Mouse (Mus musculus): ENCODE results near the gene Pdcd6. TPM values are rescaled to one million over a fixed set of nuclear protein-coding genes. Genes with fewer than 3 reads are reported as not detected.

The Pdcd6 gene
- polyA plus RNA-seq (2015; fragmentation: Nextera tagmentation; extraction: Ambion mirVana) = 154 and 159 TPM in 2 replicates

- Histone ChIP-seq H3K9me3 (replicated peaks) (no peaks in the 10 kb centered on the region), H3K4me1 (0 out of 2 replicates have a peak, but pooled peaks cover 9% of the 10 kb centered on the region), H3K27me3 (no peaks in the 10 kb centered on the region), H3K36me3 (peaks cover 25% of the 10 kb centered on the region), H3K4me2 (replicated peaks) (peak within 1 kb of the TSS; percentile 70), H3K9ac (peak within 1 kb of the TSS; percentile 95), H3K27ac (replicated peaks) (peak within 1 kb of the TSS; percentile 86), H3K4me3 (replicated peaks) (peak within 1 kb of the TSS; percentile 92)
- peak; percentile 98 for ATAC-seq (ENCODE audit: insufficient number of reproducible peaks, low FRiP score, low TSS enrichment, low read depth)
- WGBS = 1% methylated on average over 36 of the region's 36 CpGs
Measured at GRCm38 (mm10) chr13:74317170-74317849, at the start of gene Pdcd6. Gene Pdcd6 (minus strand): TSS chr13:74317580.

- H3K4me3 ChIP-seq (replicated peaks) = no peak within 1 kb of the TSS
- H3K27ac ChIP-seq (replicated peaks) = no peak within 1 kb of the TSS
- no peak within 1 kb of the TSS for H3K9ac ChIP-seq
- H3K27me3 ChIP-seq = no peaks in the 10 kb centered on the region
- WGBS = 76% methylated on average over 8 of the region's 8 CpGs
- peak; percentile 68; the same call in 1 of the 2 replicates for ATAC-seq (ENCODE audit: insufficient number of reproducible peaks, low FRiP score, low TSS enrichment, low read depth)
- H3K4me2 ChIP-seq (replicated peaks) = no peak within 1 kb of the TSS
- H3K9me3 ChIP-seq (replicated peaks) = no peaks in the 10 kb centered on the region
- H3K36me3 ChIP-seq = peaks cover 20% of the 10 kb centered on the region
- H3K4me1 ChIP-seq = peaks cover 3% of the 10 kb centered on the region; the same call in 1 of the 2 replicates
Measured at GRCm38 (mm10) chr13:74363859-74364235, 46.5 kb upstream of the Pdcd6 start, which contains the start of gene Lrrc14b. Gene Lrrc14b (minus strand): TSS chr13:74364005.

DNA sequence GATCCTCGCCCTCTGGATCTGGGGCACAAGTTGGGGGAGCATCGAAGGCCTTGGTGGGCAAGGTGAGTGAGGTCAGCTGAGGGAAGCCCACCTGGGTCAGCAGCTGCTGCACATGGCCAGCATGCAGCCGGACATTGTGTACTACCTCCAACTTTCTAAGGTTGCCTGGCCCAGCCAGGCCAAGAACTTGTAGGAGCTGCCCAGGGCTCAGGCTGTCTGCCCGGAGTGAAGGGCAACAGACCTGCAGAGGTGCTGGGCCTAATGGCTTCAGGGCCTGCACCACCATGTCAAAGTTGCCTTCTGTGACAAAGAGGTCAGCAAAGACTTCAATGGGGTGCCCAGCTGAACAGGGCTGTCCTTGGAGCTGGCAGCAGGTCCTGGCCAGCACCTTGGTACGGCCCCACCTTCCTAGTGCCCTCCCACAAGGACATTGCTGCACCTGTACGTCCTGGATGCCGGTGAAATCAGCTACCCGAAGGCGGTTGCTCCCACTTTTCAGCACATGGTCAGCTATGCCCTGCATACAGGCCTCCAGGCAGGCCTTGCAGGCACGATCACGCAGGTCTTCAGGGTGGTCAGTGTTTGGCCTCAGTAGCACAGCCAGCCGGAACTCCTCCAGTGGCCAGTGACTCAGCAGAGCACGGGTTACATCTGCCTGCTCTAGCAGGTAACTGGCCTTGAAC lies 45.9 kb upstream of the Pdcd6 start:
- no peak for ATAC-seq (ENCODE audit: insufficient number of reproducible peaks, low FRiP score, low TSS enrichment, low read depth)

DNA sequence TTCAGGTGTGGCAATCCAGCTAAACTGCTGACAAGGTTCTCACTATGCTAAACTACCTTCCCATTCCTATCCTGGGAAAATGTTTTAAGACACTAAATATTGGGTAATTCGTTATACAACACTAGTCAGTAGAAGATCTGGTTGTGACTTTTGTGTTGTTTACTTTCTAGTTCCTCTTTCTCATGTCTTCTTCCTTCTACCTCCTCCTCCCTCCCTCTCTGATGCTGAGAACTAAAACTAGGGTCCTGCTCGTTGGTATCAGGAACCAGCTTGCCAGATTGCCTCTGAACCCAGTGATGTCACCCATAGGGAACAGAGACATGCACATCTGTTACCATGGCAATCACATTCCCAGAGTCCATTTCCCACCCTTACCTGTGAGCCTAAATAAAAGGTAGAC lies 44.8 kb upstream of the Pdcd6 start:
- H3K36me3 ChIP-seq = peaks cover 28% of the 10 kb centered on the region
- no peak for ATAC-seq (ENCODE audit: insufficient number of reproducible peaks, low FRiP score, low TSS enrichment, low read depth)
- no peak overlapping the region for H3K27ac ChIP-seq (replicated peaks)
- 77% methylated on average over 2 of the region's 2 CpGs for WGBS
- peaks cover 3% of the 10 kb centered on the region; the same call in 1 of the 2 replicates for H3K4me1 ChIP-seq
- H3K4me3 ChIP-seq (replicated peaks) = no peak overlapping the region
- H3K9me3 ChIP-seq (replicated peaks) = no peaks in the 10 kb centered on the region
- H3K4me2 ChIP-seq (replicated peaks) = no peak overlapping the region
- no peak overlapping the region for H3K9ac ChIP-seq
- no peaks in the 10 kb centered on the region for H3K27me3 ChIP-seq

More for the DNA sequence above, 45.9 kb upstream of the Pdcd6 start:
- H3K27ac ChIP-seq (replicated peaks) = no peak overlapping the region
- H3K27me3 ChIP-seq = no peaks in the 10 kb centered on the region
- no peak overlapping the region for H3K4me3 ChIP-seq (replicated peaks)
- H3K9ac ChIP-seq = no peak overlapping the region
- peaks cover 3% of the 10 kb centered on the region; the same call in 1 of the 2 replicates for H3K4me1 ChIP-seq
- no peak overlapping the region for H3K4me2 ChIP-seq (replicated peaks)
- peaks cover 24% of the 10 kb centered on the region for H3K36me3 ChIP-seq
- H3K9me3 ChIP-seq (replicated peaks) = no peaks in the 10 kb centered on the region
- WGBS = 92% methylated on average over 13 of the region's 13 CpGs

GRCm38 (mm10) chr13:74356491-74356890 lies 39.1 kb upstream of the Pdcd6 start:
- Histone ChIP-seq H3K4me2 (replicated peaks) (no peak overlapping the region), H3K9ac (no peak overlapping the region), H3K27ac (replicated peaks) (no peak overlapping the region), H3K27me3 (no peaks in the 10 kb centered on the region), H3K4me1 (no peaks in the 10 kb centered on the region), H3K4me3 (replicated peaks) (no peak overlapping the region), H3K9me3 (replicated peaks) (no peaks in the 10 kb centered on the region), H3K36me3 (peaks cover 49% of the 10 kb centered on the region)
- 97% methylated on average over 13 of the region's 13 CpGs for WGBS
- ATAC-seq (ENCODE audit: insufficient number of reproducible peaks, low FRiP score, low TSS enrichment, low read depth) = no peak

- Histone ChIP-seq H3K27ac (replicated peaks) (peak overlapping the region; percentile 86), H3K36me3 (peaks cover 5% of the 10 kb centered on the region), H3K4me2 (replicated peaks) (peak overlapping the region; percentile 52), H3K4me1 (peaks cover 15% of the 10 kb centered on the region), H3K9ac (peak overlapping the region; percentile 87), H3K9me3 (replicated peaks) (no peaks in the 10 kb centered on the region), H3K27me3 (no peaks in the 10 kb centered on the region), H3K4me3 (replicated peaks) (peak overlapping the region; percentile 82)
- ATAC-seq (ENCODE audit: insufficient number of reproducible peaks, low FRiP score, low TSS enrichment, low read depth) = no peak
- WGBS = 1% methylated on average over 15 of the region's 15 CpGs
Measured at GRCm38 (mm10) chr13:74350435-74350906, 33.1 kb upstream of the Pdcd6 start.

DNA sequence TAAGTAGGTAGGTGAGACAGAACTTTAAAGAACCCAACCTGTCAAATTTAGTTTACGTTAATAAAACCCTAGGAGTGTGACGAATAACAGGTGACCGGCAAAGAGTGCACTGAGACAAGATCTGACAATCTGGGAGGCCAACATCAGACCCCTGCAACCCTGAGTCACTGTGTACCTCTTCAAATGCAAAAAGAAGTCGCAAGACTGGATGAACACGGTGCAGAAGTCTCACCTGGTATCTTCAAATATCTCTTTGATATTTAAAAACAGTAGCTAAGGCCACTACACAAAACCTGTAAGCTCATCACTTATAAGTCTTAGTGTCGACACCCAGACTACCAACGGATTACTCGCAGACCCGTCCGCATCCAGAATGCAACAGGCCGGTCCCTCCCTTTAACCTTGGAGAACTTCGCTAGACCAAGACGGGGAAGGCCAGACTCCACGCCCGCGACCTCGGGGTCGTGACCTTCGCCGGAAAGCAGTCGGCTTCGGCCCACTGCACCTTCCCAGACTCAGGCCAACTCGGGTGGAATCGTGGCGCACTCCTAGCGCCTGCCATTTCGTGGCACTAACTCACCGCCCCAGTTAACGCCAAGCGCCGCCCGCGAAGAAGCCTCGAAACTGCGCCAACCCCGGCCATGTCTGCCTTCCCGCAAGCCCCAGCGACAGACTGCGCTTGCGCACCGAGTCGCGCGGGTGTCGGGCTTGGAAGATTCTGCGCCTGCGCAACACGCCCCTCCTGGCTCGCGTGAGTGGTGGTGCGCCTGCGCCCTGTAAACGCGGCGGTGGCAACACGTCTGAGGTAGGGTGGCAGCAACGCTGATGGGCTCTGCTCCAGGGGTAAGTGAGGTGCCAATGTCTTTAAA lies 32.4 kb upstream of the Pdcd6 start, which contains the start of the genes Sdha and Ccdc127:
Gene Sdha, minus strand, starts transcription at position 715 of the 869 bp plus-strand sequence.
Gene Ccdc127, plus strand, starts transcription at position 744 of the 869 bp plus-strand sequence.
- no peaks in the 10 kb centered on the region for H3K27me3 ChIP-seq
- peak within 1 kb of the TSS; percentile 87 for H3K9ac ChIP-seq
- 1% methylated on average over 57 of the region's 57 CpGs for WGBS
- peak within 1 kb of the TSS; percentile 52 for H3K4me2 ChIP-seq (replicated peaks)
- H3K27ac ChIP-seq (replicated peaks) = peak within 1 kb of the TSS; percentile 86
- peak within 1 kb of the TSS; percentile 82 for H3K4me3 ChIP-seq (replicated peaks)
- peak; percentile 97 for ATAC-seq (ENCODE audit: insufficient number of reproducible peaks, low FRiP score, low TSS enrichment, low read depth)
- peaks cover 5% of the 10 kb centered on the region; the same call in 1 of the 2 replicates for H3K36me3 ChIP-seq
- peaks cover 15% of the 10 kb centered on the region for H3K4me1 ChIP-seq
- H3K9me3 ChIP-seq (replicated peaks) = no peaks in the 10 kb centered on the region

DNA sequence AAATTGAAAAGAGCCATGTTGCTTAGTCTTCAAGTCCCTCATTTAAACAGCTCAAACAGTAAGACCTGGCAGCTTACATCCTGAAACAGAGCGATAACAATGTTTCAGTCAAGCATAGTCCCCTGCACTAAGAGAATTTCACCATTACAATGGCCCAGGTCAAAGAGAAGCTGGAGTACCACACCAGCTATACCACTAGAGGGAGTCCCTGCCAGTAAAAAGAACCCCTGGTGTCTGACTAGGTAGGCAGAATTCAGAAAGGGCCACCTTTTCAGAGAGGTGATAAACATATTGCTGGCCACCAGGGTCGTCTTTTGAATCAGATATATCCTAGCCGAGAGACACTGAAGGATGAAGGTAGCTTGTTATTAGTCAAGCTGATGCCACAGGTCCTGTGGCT lies 23.7 kb upstream of the Pdcd6 start:
- no peak overlapping the region for H3K27ac ChIP-seq (replicated peaks)
- no peaks in the 10 kb centered on the region for H3K4me1 ChIP-seq
- 54% methylated on average over 3 of the region's 3 CpGs for WGBS
- no peak overlapping the region for H3K9ac ChIP-seq
- H3K36me3 ChIP-seq = peaks cover 49% of the 10 kb centered on the region
- no peak overlapping the region for H3K4me2 ChIP-seq (replicated peaks)
- no peak for ATAC-seq (ENCODE audit: insufficient number of reproducible peaks, low FRiP score, low TSS enrichment, low read depth)
- no peaks in the 10 kb centered on the region for H3K9me3 ChIP-seq (replicated peaks)
- H3K27me3 ChIP-seq = no peaks in the 10 kb centered on the region
- no peak overlapping the region for H3K4me3 ChIP-seq (replicated peaks)

GRCm38 (mm10) chr13:74329321-74329720 lies 11.9 kb upstream of the Pdcd6 start:
- Histone ChIP-seq H3K36me3 (peaks cover 72% of the 10 kb centered on the region), H3K4me2 (replicated peaks) (no peak overlapping the region)

GRCm38 (mm10) chr13:74316789-74317169 lies 601 bp downstream of the Pdcd6 start:
- H3K27me3 ChIP-seq = no peaks in the 10 kb centered on the region
- H3K27ac ChIP-seq (replicated peaks) = peak overlapping the region; percentile 86
- peak overlapping the region; percentile 95 for H3K9ac ChIP-seq
- H3K4me2 ChIP-seq (replicated peaks) = peak overlapping the region; percentile 70
- no peak; the same call in 1 of the 2 replicates for ATAC-seq (ENCODE audit: insufficient number of reproducible peaks, low FRiP score, low TSS enrichment, low read depth)
- H3K36me3 ChIP-seq = peaks cover 19% of the 10 kb centered on the region
- no peaks in the 10 kb centered on the region for H3K9me3 ChIP-seq (replicated peaks)
- WGBS = 2% methylated on average over 15 of the region's 15 CpGs
- H3K4me1 ChIP-seq = 0 out of 2 replicates have a peak, but pooled peaks cover 9% of the 10 kb centered on the region
- H3K4me3 ChIP-seq (replicated peaks) = peak overlapping the region; percentile 92

More at GRCm38 (mm10) chr13:74329321-74329720, 11.9 kb upstream of the Pdcd6 start:
- Histone ChIP-seq H3K9me3 (replicated peaks) (no peaks in the 10 kb centered on the region), H3K27ac (replicated peaks) (0 out of 2 replicates have a peak overlapping the region, but pooled peaks have one; percentile 67), H3K4me3 (replicated peaks) (no peak overlapping the region), H3K4me1 (no peaks in the 10 kb centered on the region), H3K9ac (no peak overlapping the region), H3K27me3 (no peaks in the 10 kb centered on the region)
- no peak for ATAC-seq (ENCODE audit: insufficient number of reproducible peaks, low FRiP score, low TSS enrichment, low read depth)

All from embryonic facial prominence, embryonic 15.5 days (tissue).